Mouse (Mus musculus) cortical plate, adult 2 months (tissue): ENCODE results near the gene Carmil3.
A peak's percentile ranks its signal among the peaks of the same experiment; 100 is the strongest.

ENCODE experiments used
- CTCF ChIP-seq: fragments of 200-500 bp; IDR thresholded peaks from 2 replicates; pipeline ENCODE4 v1.5.1; 2011; ENCODE audit warnings: mild to moderate bottlenecking, control low read depth, low read length; ENCODE audit not compliant: insufficient read depth; ENCODE audit errors: extremely low read depth
- POLR2A ChIP-seq: fragments of 200-500 bp; IDR thresholded peaks from 2 replicates; pipeline ENCODE4 v1.6.1; 2011; ENCODE audit warnings: mild to moderate bottlenecking, low read length, control low read depth; ENCODE audit not compliant: insufficient read depth; ENCODE audit errors: extremely low read depth

- TF ChIP-seq CTCF (peak; percentile 60), POLR2A (0 out of 2 replicates have a peak, but pooled peaks have one; percentile 12)
Observed at GRCm38 (mm10) chr14:55478651-55479599, 11.5 kb upstream of the Carmil3 start, which contains the start of gene Dhrs4.
